Mouse (Mus musculus) brain, embryonic 14.5 days (tissue): Measurements from ENCODE around the gene Cirbp.

Source experiments
- CTCF ChIP-seq: fragments of 200-500 bp; IDR thresholded peaks from 2 replicates; pipeline ENCODE4 v1.5.1; 2012; ENCODE audit warnings: inconsistent platforms, mild to moderate bottlenecking, moderate library complexity, borderline replicate concordance; ENCODE audit not compliant: insufficient read depth, insufficient read length; ENCODE audit errors: extremely low read depth
- POLR2A ChIP-seq: fragments of 200-500 bp; IDR thresholded peaks from 2 replicates; pipeline ENCODE4 v1.6.1; 2012; ENCODE audit warnings: mild to moderate bottlenecking, inconsistent platforms, borderline replicate concordance; ENCODE audit not compliant: poor library complexity, insufficient read depth, insufficient read length, severe bottlenecking; ENCODE audit errors: extremely low read depth

GRCm38 (mm10) chr10:80149291-80150225 is 16.2 kb upstream of the Cirbp start:
- TF ChIP-seq CTCF (no peak), POLR2A (peak; percentile 72; the same call in 1 of the 2 replicates)
